Mouse (Mus musculus): ENCODE results near the gene Gm8011. TPM values are rescaled to one million over a fixed set of nuclear protein-coding genes. Genes with fewer than 3 reads are reported as not detected.

Gm8011 gene
- not detected for polyA plus RNA-seq (2014; fragmentation: Illumina TruSeq; extraction: RNeasy Lipid Tissue Mini Kit (QIAGEN cat#74804))

GRCm38 (mm10) chr14:42463581-42463980 is at the start of gene Gm8011:
Gene Gm8011, plus strand, starts transcription at chr14:42463881.

GRCm38 (mm10) chr14:42439573-42439972 is 24.1 kb upstream of the Gm8011 start, which contains the start of gene Gm8005:
Gene Gm8005, minus strand, starts transcription at chr14:42439673.

GRCm38 (mm10) chr14:42502249-42502648 is 38.6 kb downstream of the Gm8011 start, which contains the start of gene Gm8020:
Gene Gm8020, minus strand, starts transcription at chr14:42502349.

Other genes starting within 250 kb of the Gm8011 start
- gene Gm17026, start 203.8 kb upstream of the Gm8011 start, polyA plus RNA-seq (2014; fragmentation: Illumina TruSeq; extraction: RNeasy Lipid Tissue Mini Kit (QIAGEN cat#74804)), result not detected
- gene Gm9611, start 166.5 kb upstream of the Gm8011 start, polyA plus RNA-seq (2014; fragmentation: Illumina TruSeq; extraction: RNeasy Lipid Tissue Mini Kit (QIAGEN cat#74804)), result not detected
- gene Gm7995, start 153.7 kb upstream of the Gm8011 start, polyA plus RNA-seq (2014; fragmentation: Illumina TruSeq; extraction: RNeasy Lipid Tissue Mini Kit (QIAGEN cat#74804)), result 1.3 TPM
- gene Gm8005, start 24.2 kb upstream of the Gm8011 start, polyA plus RNA-seq (2014; fragmentation: Illumina TruSeq; extraction: RNeasy Lipid Tissue Mini Kit (QIAGEN cat#74804)), result not detected
- gene Gm8020, start 38.5 kb downstream of the Gm8011 start, polyA plus RNA-seq (2014; fragmentation: Illumina TruSeq; extraction: RNeasy Lipid Tissue Mini Kit (QIAGEN cat#74804)), result not detected
- gene Gm8024, start 60.4 kb downstream of the Gm8011 start, polyA plus RNA-seq (2014; fragmentation: Illumina TruSeq; extraction: RNeasy Lipid Tissue Mini Kit (QIAGEN cat#74804)), result not detected
- not detected for gene Gm17124, start 136.0 kb downstream of the Gm8011 start, polyA plus RNA-seq (2014; fragmentation: Illumina TruSeq; extraction: RNeasy Lipid Tissue Mini Kit (QIAGEN cat#74804))
- gene Gm3633, start 178.0 kb downstream of the Gm8011 start, polyA plus RNA-seq (2014; fragmentation: Illumina TruSeq; extraction: RNeasy Lipid Tissue Mini Kit (QIAGEN cat#74804)), result not detected
- gene Gm10378, start 192.1 kb downstream of the Gm8011 start, polyA plus RNA-seq (2014; fragmentation: Illumina TruSeq; extraction: RNeasy Lipid Tissue Mini Kit (QIAGEN cat#74804)), result not detected

Data from ovary, adult 10 weeks (tissue).